Mouse (Mus musculus): Measurements from ENCODE around the gene Abhd16a.

Gene Abhd16a

GRCm38 (mm10) chr17:35088825-35089644, at the start of gene Abhd16a:
Abhd16a (plus strand) TSS chr17:35089263.
- DNase-seq = peak; percentile 94 to 97

- DNase-seq = no peak
Observed at GRCm38 (mm10) chr17:35043794-35044193, 45.3 kb upstream of the Abhd16a start.

- DNase-seq = no peak
Observed at GRCm38 (mm10) chr17:35044904-35045806, 43.9 kb upstream of the Abhd16a start.

GRCm38 (mm10) chr17:35045807-35046680, 43.0 kb upstream of the Abhd16a start:
- DNase-seq = no peak

- peak; percentile 98 for DNase-seq
Observed at GRCm38 (mm10) chr17:35046681-35047455, 42.2 kb upstream of the Abhd16a start, which contains the start of gene Msh5. Msh5 (minus strand) TSS chr17:35046745.

- no peak for DNase-seq
Observed at GRCm38 (mm10) chr17:35047688-35048087, 41.4 kb upstream of the Abhd16a start.

GRCm38 (mm10) chr17:35048149-35048931, 40.7 kb upstream of the Abhd16a start:
- DNase-seq = no peak

- no peak for DNase-seq
Observed at GRCm38 (mm10) chr17:35048932-35049440, 40.1 kb upstream of the Abhd16a start.

- no peak for DNase-seq
Observed at GRCm38 (mm10) chr17:35049561-35050016, 39.5 kb upstream of the Abhd16a start, which contains the start of gene Clic1. Clic1 (plus strand) TSS chr17:35049966.

GRCm38 (mm10) chr17:35050126-35050750, 38.8 kb upstream of the Abhd16a start:
- peak in 1 of 2 experiments; percentile 49 for DNase-seq

GRCm38 (mm10) chr17:35051156-35052086, 37.6 kb upstream of the Abhd16a start:
- DNase-seq = peak; percentile 68 to 80

GRCm38 (mm10) chr17:35052271-35052798, 36.7 kb upstream of the Abhd16a start:
- DNase-seq = no peak

- DNase-seq = no peak
Observed at GRCm38 (mm10) chr17:35055691-35056495, 33.2 kb upstream of the Abhd16a start.

GRCm38 (mm10) chr17:35057090-35057489, 32.0 kb upstream of the Abhd16a start:
- DNase-seq = no peak

GRCm38 (mm10) chr17:35058316-35058715, 30.7 kb upstream of the Abhd16a start:
- DNase-seq = peak in 1 of 2 experiments; percentile 25

GRCm38 (mm10) chr17:35058911-35059892, 29.9 kb upstream of the Abhd16a start, which contains the start of gene Ddah2:
Ddah2 (plus strand) TSS chr17:35059035.
- DNase-seq = peak; percentile 94 to 95
